Mouse (Mus musculus) ZHBTc4 (cell line): ENCODE results near the gene Pramel5.
"Not testable (repeated sequence)": the region's sequence is repeated elsewhere in the genome, so short reads cannot be mapped to it uniquely, and the experiment has no call there.

ENCODE experiments used
- DNase-seq: peaks from one replicate; pipeline ENCODE4 v3.0.0-alpha.2; 2011; ENCODE audit warnings: low read depth, low spot score

Pramel5 gene

DNA sequence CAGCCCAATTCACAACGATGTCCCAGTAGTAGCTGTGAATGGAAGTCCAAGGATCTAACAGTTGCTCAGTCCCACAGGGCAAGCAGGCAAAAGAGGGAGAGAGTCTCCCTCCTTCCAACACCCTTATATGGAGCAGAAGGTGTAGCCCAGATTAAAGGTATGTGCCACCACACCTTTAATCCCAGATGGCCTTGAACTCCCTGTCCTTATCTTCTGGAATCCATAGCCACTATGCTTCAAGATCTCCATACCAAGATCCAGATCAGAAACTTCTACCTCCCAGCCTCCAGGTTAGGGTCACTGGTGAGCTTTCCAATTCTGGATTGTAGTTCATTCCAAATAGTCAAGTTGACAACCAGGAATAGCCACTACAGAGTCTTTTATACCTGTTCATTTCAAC is at the start of gene Pramel5:
Pramel5 (minus strand) TSS at position 101 of the 400 bp plus-strand sequence.
- not testable (repeated sequence) for DNase-seq

DNA sequence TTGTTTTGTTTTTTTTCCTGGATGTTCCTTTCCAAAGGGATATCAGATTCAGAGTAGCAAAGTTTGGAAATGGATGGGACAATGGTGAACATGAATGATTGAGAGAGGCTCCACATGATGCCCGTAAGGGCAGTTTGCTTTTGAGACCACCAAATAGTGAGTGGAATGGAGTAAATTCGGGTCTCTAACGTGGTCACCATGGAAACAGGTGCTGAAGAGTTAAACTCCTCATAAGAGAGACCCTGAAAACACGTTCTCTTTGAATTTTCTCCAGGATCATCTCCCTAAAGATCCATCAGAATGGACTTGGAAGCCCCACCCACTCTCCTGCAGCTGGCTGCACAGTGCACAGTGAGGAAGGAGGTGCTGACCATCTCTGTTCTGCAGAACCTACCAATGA is 49.7 kb upstream of the Pramel5 start, which contains the start of gene Gm13128:
Gm13128 (plus strand) TSS at position 301 of the 400 bp plus-strand sequence.
- not testable (repeated sequence) for DNase-seq

DNA sequence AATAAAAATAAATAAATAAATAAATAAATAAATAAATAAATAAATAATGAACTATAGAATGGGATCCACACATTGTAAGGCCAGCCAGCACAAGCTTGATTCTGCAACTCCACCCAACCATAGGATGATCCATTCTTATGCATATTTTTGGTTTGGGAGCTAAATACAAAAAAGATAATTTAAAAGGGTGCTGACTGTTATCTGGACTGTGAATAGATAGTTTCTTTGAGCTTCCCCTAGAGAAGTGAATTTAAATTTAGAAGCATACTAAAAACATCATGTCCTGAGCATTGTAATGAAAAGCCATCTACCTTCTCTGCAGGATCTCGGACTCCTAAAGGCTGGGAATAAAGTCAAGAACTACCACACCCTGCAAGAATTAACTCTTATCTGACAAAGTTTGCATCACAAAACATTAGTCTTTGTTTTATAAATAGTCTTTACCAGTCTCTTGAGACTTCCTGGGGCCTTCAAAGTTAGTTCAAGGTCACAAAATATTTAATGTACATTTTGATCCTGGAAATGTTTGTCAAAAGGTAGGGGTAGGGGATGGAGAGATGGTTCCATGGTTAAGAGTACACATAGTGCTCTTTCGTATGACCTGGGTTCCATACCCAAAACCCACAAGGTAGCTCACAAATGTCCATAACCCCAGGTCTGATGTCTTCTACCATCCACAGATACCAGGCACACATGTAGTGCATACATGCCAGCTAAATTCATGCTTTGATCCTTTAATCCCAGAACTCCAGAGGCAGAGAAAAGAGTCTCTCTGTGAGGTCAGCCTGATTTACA is 32.6 kb upstream of the Pramel5 start:
- peak; percentile 72 for DNase-seq

DNA sequence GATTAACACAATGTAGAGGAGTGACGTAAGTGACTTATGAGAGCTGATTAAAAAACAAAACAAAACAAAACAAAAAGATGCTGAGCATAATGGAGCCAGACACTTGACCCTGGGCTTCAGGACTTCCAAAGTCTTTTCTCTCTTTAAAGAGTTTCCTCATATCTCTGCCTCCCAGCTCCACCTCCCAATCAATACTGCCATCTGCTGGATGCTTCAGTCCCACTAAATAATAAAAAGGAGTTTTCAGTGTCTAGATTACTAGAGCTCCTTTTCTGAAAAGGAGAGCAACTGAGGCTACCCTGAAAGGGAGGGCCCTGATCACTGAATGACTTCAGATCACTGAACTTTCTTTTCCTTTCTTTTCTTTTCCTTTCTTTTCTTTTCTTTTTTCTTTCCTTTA is 19.1 kb upstream of the Pramel5 start:
- not testable (repeated sequence) for DNase-seq

DNA sequence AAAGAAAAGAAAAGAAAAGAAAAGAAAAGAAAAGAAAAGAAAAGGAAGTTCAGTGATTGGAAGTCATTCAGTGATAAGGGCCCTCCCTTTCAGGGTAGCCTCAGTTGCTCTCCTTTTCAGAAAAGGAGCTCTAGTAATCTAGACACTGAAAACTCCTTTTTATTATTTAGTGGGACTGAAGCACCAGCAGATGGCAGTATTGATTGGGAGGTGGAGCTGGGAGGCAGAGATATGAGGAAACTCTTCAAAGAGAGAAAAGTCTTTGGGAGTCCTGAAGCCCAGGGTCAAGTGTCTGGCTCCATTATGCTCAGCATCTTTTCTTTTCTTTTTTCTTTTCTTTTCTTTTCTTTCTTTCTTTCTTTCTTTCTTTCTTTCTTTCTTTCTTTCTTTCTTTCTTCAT is 25.5 kb downstream of the Pramel5 start:
- peak; percentile 65 for DNase-seq
